Mouse (Mus musculus) adrenal gland (tissue): ENCODE data around the gene Iqcj.
"Not testable (repeated sequence)": the region's sequence is repeated elsewhere in the genome, so short reads cannot be mapped to it uniquely, and the experiment has no call there.

ENCODE experiments used
- intact Hi-C: fragments of 180-260 bp; cut with DNase I; formaldehyde crosslinking; loops from one replicate; pipeline ENCODE4 v1.15.1; 2025

Iqcj gene

DNA sequence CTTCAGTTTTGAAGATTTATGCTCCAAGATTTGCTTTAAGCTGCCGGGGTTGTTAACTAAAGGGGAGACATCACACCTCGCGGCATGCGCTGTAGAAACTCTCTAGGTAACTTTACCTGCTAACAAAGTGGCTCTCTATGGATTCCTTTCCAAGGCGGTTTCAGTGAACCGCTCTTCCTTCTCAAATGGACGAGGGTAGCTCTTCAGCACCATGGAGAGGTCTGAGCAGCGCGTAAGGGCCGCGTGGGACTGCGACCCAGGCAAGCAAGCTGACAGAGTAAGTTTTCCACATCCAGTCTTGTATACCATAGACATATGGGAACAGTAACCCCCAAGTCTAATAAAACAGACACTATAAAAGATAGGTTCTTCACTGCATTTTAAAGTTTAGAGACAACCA, 172.7 kb downstream of the Iqcj start, which contains the start of gene Schip1:
Schip1 (plus strand) TSS at position 72 of the 400 bp plus-strand sequence.
- intact Hi-C loops: no loop called here

DNA sequence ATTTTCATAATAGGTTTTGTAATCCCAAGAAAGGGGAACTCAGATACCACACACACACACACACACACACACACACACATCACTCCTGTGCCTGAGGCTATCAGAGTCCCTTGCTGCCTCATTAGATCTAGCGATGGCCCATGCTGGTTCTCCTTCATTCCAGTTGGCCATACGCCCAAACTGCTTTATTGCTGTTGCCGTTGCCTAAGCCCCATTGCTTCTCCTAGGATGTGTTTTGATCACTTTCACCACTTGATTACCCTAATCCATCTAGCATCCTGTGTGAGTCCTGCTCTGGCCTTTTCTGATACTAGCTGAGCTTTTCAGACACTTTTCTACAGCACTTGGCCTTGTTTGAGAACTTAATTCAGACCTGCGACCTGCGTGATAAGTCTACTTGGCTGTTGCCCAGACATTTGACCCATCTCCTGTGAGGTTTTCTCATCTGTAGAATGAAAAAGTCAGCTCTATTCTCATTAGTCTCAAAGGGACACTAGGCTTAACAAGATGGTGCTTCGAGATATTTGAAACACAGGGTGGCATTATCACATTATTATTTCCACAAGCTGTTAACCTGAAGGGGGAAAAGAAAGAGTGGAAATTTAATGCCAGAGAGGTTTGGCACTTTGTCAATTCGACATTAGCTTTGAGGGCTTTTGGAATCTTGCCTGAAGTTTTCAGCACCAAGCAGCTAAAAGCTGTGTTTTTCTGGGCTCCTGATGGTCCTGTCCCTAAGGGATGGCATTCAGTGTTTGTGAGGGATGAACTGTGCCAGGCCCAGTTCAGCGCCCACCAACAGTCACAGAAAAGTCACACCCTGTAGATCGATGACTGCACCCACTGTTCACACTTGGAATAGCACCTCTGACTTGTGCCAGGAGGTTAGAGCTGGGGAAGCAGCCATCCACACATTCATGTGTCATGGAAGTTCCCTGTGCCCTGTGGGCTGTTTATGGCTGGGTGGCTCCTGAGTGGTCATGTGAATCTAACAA, 179.7 kb downstream of the Iqcj start:
- intact Hi-C loops: no loop called here

DNA sequence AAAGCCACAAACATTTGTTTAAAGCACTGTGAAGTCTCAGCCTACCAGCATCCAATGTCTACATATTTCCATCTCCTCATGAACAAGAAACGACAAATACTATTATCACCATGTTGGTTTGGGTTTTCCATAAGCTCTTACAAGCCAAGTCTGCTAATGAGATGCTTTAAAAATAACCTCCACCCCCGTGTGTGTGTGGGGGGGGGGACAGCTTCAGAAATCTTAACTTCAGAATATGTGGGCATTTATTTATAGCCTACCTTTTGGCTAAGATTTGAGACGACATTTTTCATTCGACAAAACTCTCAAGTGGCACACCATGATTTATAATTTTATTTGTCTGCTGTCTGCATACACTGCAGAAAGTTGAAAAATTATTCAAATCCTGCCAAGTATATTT, 185.4 kb downstream of the Iqcj start:
- intact Hi-C loops: no loop called here

DNA sequence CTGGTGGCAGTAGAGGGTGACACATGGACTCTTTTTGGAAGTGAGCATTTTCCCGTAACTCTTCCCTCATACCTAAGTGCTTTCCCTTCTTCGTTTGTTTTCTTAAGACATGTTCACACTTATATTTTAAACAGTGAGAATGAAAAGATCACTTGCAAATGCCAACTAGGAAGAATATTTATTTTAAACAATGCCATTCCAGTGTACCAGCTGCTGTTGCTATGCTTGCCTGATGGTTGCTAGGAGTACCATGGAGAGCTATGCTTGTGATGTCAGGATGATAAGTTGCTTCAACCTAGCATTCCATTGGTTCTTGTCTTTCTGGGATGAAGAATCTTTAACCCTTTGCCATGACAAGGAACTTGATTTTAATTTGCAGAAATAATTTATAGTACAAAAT, 193.0 kb downstream of the Iqcj start:
- intact Hi-C loops: no loop called here

DNA sequence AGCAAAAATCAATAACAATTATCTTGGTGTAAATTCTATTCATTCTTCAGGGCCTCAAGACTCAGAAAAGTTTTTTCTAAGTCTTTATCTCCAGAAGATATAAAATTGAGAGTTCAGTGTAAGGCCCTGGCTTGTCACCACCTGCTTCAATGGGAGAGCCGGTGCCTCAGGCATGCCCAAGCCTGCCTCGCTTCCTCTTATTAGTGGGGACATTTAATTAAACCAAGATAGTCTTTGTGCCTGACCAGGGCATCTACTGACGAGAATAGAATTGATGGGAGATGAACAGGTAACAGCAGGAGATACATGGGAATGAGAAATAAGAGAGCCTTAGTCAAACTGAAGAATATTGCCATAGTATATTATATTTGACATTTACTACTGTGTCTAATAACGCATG, 200.1 kb downstream of the Iqcj start:
- intact Hi-C loops: no loop called here

DNA sequence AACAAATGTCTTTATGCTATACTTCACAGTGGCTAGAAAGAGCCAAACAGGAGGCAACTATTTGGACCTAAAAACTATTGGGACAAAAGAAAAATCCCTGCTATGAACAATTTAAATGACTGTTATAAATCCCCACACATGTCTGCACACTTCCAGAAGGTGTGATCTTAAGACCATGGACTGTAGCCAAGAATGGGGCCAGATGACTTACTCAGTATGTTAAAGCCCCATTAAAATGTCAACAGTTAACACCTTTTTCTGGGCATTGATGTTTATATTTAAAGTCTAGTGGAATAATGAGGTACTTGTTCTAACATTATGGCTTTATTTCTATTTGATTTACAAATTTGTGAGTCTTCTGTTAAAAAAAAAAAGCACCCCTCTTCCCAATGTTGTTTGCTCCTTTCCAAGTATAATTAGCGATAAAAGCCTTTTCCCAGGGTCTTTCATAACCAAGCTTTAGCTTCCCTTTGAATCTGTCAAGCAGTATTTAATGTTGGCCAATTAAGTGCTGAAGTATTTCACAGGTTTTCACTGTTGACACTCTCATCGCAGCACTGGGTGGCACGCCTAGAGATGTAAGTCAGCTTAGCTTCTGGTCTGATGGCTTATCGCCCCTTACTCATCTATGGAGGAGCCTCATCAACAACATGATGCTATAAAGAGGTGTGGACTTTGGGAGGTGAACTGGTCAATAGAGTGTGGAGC, 204.9 kb downstream of the Iqcj start:
- intact Hi-C loops: no loop called here

DNA sequence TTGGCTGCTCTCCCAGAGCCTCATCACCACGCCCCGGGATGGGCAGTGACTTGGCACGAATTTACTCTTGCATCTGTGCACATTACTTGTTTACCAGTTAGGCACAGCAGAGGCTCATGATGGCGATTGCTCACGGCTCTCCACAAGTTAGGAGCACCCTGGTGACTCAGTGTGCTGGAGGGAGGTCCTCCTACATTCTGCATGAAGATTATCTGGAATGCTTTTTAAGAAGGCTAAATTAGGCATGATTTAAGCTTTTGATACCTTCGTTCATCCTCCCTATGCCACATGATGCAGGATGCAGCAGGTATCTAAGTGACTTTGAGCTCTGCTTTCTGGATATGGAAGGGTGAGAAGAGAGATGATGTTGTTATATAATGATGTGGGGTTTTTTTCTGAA, 207.5 kb downstream of the Iqcj start:
- intact Hi-C loops: not testable (repeated sequence)

DNA sequence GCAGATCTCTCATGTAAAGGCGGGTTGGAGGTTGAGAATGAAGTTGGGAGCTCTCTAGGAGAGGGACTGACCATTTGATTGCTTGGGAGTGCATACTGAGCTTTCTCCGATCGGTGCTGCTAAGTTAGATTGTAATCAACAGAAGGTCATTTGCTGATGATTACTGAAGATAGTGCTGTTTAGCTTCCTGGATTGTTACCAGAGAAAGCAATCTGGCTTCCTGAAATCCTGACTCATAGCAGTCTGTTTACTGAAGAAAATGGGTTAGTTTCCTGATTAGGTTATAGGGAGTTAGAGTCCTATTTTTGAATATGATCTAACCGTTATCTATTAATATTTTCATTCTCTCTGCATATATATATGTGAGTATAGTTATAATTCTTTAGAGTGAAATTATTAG, 209.3 kb downstream of the Iqcj start:
- intact Hi-C loops: no loop called here

DNA sequence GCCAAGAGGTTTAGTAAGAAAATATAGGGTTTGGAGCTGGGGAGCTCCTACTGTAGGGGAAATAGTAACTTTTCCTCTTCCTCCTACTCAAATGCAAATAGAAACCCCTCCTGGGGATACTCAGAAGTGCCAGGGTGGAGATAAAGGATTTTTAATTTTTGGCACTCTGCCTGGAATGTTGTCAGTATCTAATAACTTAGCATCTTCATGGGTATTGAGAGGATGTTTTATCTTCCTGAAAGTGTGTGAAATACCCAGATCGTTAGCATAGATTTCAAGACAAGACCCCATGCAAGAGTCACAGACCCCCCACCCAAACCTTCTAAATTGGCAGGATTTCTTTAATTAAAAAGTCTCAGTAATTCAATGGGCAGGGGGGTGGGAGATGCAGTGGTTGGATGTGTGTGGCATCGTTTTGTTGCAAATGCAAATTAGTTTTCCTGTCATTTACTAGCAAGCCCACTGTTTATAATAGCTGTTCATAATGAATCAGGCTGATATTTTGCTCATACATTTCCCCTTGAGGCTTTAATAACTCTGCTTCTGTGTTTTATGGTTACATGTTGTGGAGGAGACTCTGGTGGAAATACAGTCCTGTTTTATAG, 213.2 kb downstream of the Iqcj start:
- intact Hi-C loops: no loop called here
